Mouse (Mus musculus): Measurements from ENCODE around the gene Qprt.

GRCm38 (mm10) chr7:127136181-127137071 lies 14.4 kb upstream of the Qprt start:
- TF ChIP-seq CTCF (IDR thresholded peaks at IDR 0.05; ENCODE audit: low read depth, low read length) (no peak), POLR2A (IDR thresholded peaks at IDR 0.05; ENCODE audit: extremely low read depth, insufficient read depth, low read length) (no peak)

All from liver, adult 2 months (tissue).